Mouse (Mus musculus) embryonic facial prominence, embryonic 14.5 days (tissue): ENCODE results near the gene Atrnl1. TPM values are rescaled to one million over a fixed set of nuclear protein-coding genes. Genes with fewer than 3 reads are reported as not detected.
A peak's percentile ranks its signal among the peaks of the same experiment; 100 is the strongest.

Experiments used
- ATAC-seq: fragments of 200-750 bp; cut with Nextera tagmentation; 2 replicates; pipeline ENCODE4 v1.8.0; 2017; ENCODE audit warnings: low read depth, moderate number of reproducible peaks, moderate TSS enrichment
- DNase-seq: peaks from one replicate; pipeline ENCODE4 v3.0.0-alpha.2; 2015; ENCODE audit warnings: low spot score
- H3K27ac ChIP-seq: fragments of 300-500 bp; sonication (generic); replicated peaks from 2 replicates; pipeline ENCODE4 v1.5.1; 2014; ENCODE audit warnings: low read depth, mild to moderate bottlenecking, low read length, moderate library complexity
- H3K27me3 ChIP-seq: fragments of 300-500 bp; sonication (generic); replicated peaks from 2 replicates; pipeline ENCODE4 v1.6.1; 2014; ENCODE audit warnings: low read length; ENCODE audit not compliant: control insufficient read depth, insufficient read depth
- H3K36me3 ChIP-seq: fragments of 300-500 bp; sonication (generic); 2 replicates; pipeline ENCODE4 v1.6.1; 2014; ENCODE audit warnings: low read length, mixed read lengths; ENCODE audit not compliant: control insufficient read depth, insufficient read depth
- H3K4me1 ChIP-seq: fragments of 300-500 bp; sonication (generic); 2 replicates; pipeline ENCODE4 v1.6.1; 2014; ENCODE audit warnings: antibody characterized with exemption, low read length; ENCODE audit not compliant: control insufficient read depth, insufficient read depth
- H3K4me2 ChIP-seq: fragments of 300-500 bp; sonication (generic); 2 replicates; pipeline ENCODE4 v1.6.1; 2014; ENCODE audit warnings: low read depth, mild to moderate bottlenecking, low read length, moderate library complexity, mixed read lengths
- H3K4me3 ChIP-seq: fragments of 300-500 bp; sonication (generic); 2 replicates; pipeline ENCODE4 v1.5.1; 2014; ENCODE audit warnings: low read depth, mild to moderate bottlenecking, low read length
- H3K9ac ChIP-seq: fragments of 300-500 bp; sonication (generic); 2 replicates; pipeline ENCODE4 v1.6.1; 2014; ENCODE audit warnings: low read depth, mild to moderate bottlenecking, low read length, moderate library complexity, mixed read lengths
- H3K9me3 ChIP-seq: fragments of 300-500 bp; sonication (generic); 2 replicates; pipeline ENCODE4 v1.6.1; 2016; ENCODE audit warnings: low read length; ENCODE audit not compliant: control insufficient read depth
- WGBS: fragments of 180-500 bp; shearing (Covaris S2); extraction: QIAGEN DNeasy Blood & Tissue Kit; methylation state at CpG from one replicate; pipeline ENCODE4 v1.1.7; 2014; 5-methylcytosine and 5-hydroxymethylcytosine counted together
- polyA plus RNA-seq: library from polyadenylated mRNA; unstranded; fragments of >200 nt; fragmentation: Nextera tagmentation; extraction: Ambion mirVana; gene quantifications from 2 replicates; pipeline ENCODE4 v1.2.1, GENCODE M21; 2014

Gene Atrnl1
- polyA plus RNA-seq, 1 experiment from 2014 or later: 7.2 TPM

DNA sequence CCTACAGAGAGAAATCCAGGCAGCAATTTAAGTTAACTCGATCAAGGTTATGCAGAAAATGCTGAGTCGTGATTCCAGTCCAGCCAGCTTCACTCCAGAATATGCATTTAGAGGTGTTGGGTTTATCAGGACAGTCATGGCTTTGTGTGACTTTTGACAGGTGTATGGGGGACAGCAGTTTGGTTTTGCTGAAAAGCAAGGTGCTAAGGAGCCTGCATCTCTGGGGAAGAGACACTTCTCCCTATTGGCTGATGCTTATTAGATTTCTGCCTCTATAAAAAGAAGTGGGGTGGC is 1.3 kb downstream of the Atrnl1 start:
- Histone ChIP-seq H3K9me3 (no peaks in the 10 kb centered on the region), H3K9ac (peak overlapping the region; percentile 92), H3K27ac (no peak overlapping the region), H3K36me3 (no peaks in the 10 kb centered on the region), H3K4me3 (peak overlapping the region; percentile 97), H3K27me3 (no peaks in the 10 kb centered on the region), H3K4me2 (peak overlapping the region; percentile 97), H3K4me1 (0 out of 2 replicates have a peak, but pooled peaks cover 17% of the 10 kb centered on the region)
- DNase-seq (peak; percentile 32), ATAC-seq (no peak)
- 2% methylated on average over 2 of the region's 2 CpGs for WGBS

DNA sequence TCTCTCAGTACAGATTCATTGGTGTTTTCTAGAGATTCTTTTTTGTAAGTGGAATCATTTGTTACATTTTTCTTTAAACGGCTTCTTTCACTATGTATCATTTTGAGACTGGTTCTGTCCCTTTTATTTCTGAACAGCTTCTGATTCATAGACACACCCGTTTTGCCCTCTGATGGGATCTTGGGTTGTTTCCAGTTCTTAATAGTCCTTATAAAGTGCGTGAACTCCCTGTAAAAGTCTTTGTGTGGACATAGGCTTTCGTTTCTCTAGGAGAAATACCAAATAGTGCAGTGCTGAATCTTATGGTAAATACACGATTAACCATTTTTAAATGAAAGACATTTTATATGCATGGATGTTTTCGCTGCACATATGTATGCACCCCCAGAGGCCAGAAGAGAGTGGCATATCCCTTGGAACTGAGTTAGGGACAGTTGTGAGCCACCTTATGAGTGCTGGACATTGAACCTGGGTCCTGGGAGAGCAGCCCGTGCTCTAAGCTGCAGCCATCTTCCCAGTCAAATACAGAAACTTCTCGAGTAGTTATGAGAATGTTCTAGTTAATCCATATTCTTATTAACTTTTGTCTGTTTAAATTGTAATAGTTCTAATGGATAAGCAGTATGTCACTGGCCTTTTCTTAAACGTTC is 5.3 kb downstream of the Atrnl1 start:
- H3K9ac ChIP-seq: no peak overlapping the region
- DNase-seq: no peak
- no peaks in the 10 kb centered on the region for H3K27me3 ChIP-seq
- WGBS: 76% methylated on average over 9 of the region's 9 CpGs
- H3K4me1 ChIP-seq: 0 out of 2 replicates have a peak, but pooled peaks cover 5% of the 10 kb centered on the region
- H3K27ac ChIP-seq: no peak overlapping the region
- H3K9me3 ChIP-seq: no peaks in the 10 kb centered on the region
- H3K36me3 ChIP-seq: no peaks in the 10 kb centered on the region
- no peak overlapping the region for H3K4me3 ChIP-seq
- no peak overlapping the region for H3K4me2 ChIP-seq
- ATAC-seq: no peak

DNA sequence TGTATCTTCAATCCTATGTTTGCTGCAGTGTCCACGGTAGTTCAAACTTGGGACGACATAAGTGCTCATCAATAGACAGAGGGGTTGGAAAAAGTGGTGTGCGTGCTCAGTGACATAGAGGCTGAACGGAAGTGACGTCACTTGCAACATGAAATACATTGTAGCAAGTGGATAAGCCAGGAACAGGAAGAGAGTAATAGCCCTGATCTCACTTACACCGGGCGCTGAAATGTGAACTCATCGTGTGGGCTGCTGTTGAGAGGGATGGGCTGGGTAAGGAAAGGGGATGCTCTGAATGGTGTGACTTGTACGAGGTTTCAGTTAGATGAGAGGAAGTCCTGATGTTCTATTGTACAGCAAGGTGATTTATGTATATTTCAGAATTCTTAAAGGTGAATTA is 8.3 kb downstream of the Atrnl1 start:
- Histone ChIP-seq H3K4me2 (no peak overlapping the region), H3K27me3 (no peaks in the 10 kb centered on the region), H3K9ac (no peak overlapping the region), H3K4me3 (no peak overlapping the region), H3K9me3 (no peaks in the 10 kb centered on the region), H3K4me1 (no peaks in the 10 kb centered on the region), H3K36me3 (no peaks in the 10 kb centered on the region), H3K27ac (no peak overlapping the region)
- DNase-seq (no peak), ATAC-seq (no peak)
- 75% methylated on average over 9 of the region's 9 CpGs for WGBS

DNA sequence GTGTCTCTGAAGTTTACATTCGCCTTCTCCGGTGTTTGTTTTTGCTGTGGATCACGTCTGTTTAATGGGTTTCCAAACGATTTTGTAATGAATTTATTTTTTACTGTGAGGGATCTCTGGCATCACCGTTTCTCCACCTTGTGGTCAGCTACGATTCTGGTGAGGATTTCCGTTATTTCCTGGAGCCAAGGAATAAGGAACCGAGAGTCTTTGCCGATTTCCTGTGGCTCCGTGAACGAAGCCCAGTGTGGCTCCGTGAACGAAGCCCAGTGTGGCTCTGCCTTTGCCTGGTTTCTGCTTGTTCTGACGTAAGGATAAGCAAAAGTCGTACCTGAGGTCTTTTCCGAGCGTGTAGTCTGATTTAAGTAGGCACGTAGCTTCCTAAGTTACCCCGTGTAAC is 11.0 kb downstream of the Atrnl1 start:
- no peaks in the 10 kb centered on the region for H3K4me1 ChIP-seq
- H3K4me3 ChIP-seq: no peak overlapping the region
- H3K4me2 ChIP-seq: no peak overlapping the region
- H3K27me3 ChIP-seq: no peaks in the 10 kb centered on the region
- no peak for ATAC-seq
- WGBS: 85% methylated on average over 19 of the region's 19 CpGs
- DNase-seq: no peak
- no peaks in the 10 kb centered on the region for H3K9me3 ChIP-seq
- H3K9ac ChIP-seq: no peak overlapping the region
- H3K27ac ChIP-seq: no peak overlapping the region
- H3K36me3 ChIP-seq: 0 out of 2 replicates have a peak, but pooled peaks cover 4% of the 10 kb centered on the region

DNA sequence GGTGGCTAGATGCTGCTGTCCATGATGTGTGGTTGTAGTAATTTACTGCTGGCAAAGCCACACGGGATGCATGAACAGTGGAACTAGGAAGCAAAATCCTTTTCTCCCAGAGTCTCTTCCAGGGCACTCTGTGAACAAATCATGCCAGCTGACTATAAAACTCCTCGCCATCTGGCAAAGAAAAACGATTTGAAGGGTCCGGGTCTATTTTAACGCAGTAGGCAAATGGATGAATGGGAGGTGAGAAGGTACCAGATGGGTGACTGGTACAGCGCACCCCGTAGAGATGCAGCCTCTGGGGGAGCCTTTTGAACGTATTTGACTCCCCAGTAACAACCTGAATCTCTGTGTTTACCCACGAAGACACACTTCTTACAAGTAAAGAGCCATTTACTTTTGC is 14.9 kb downstream of the Atrnl1 start:
- DNase-seq: no peak
- ATAC-seq: no peak
- H3K36me3 ChIP-seq: 0 out of 2 replicates have a peak, but pooled peaks cover 4% of the 10 kb centered on the region
- H3K27ac ChIP-seq: no peak overlapping the region
- WGBS: 91% methylated on average over 9 of the region's 9 CpGs
- no peaks in the 10 kb centered on the region for H3K9me3 ChIP-seq
- no peaks in the 10 kb centered on the region for H3K4me1 ChIP-seq
- H3K4me2 ChIP-seq: no peak overlapping the region
- no peaks in the 10 kb centered on the region for H3K27me3 ChIP-seq
- H3K9ac ChIP-seq: no peak overlapping the region
- no peak overlapping the region for H3K4me3 ChIP-seq

DNA sequence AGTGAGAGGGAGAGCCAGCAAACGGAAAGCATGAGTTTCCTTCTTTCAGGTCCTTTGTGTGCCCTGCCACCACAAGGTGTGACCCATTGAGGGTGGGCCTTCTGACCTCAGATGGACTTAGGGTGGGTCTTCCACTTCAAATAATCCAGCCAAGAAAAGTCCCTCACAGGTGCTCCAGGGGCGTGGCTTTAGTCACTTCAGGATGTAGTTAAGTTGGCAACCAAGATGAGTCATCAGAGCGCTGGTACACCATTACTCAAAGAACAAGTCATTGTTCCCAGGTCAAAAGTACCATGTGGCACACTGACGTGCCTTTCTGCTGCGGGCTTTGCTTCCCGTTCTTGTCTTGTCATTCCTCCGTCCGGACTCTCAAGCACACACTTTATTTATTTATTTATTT is 16.4 kb downstream of the Atrnl1 start:
- WGBS: 89% methylated on average over 8 of the region's 8 CpGs
- no peak for ATAC-seq

DNA sequence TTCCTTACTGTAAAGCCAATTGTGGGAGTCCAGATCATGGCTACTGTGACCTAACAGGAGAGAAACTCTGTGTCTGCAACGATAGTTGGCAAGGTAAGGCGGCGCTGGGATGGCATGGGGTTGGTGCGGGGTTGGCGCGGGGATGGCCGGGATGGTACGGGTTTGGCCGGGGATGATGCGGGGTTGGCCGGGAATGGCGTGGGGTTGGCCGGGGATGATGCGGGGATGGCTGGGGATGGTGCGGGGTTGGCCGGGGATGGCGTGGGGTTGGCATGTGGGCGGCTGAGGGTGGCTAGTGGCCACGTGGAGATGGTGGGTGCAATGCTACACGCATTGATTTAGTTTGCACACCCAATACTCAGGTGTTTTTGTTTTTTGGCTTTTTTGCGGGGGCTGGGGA is 31.7 kb downstream of the Atrnl1 start:
- 94% methylated on average over 21 of the region's 21 CpGs for WGBS
- H3K4me2 ChIP-seq: no peak overlapping the region
- no peaks in the 10 kb centered on the region for H3K9me3 ChIP-seq
- no peak for DNase-seq
- H3K4me3 ChIP-seq: no peak overlapping the region
- H3K4me1 ChIP-seq: no peaks in the 10 kb centered on the region
- H3K27me3 ChIP-seq: no peaks in the 10 kb centered on the region
- H3K9ac ChIP-seq: no peak overlapping the region
- ATAC-seq: no peak
- H3K36me3 ChIP-seq: peaks cover 15% of the 10 kb centered on the region; the same call in 1 of the 2 replicates
- no peak overlapping the region for H3K27ac ChIP-seq

More for the DNA sequence above, 16.4 kb downstream of the Atrnl1 start:
- no peak for DNase-seq
- Histone ChIP-seq H3K4me2 (no peak overlapping the region), H3K9ac (no peak overlapping the region), H3K36me3 (0 out of 2 replicates have a peak, but pooled peaks cover 4% of the 10 kb centered on the region), H3K27me3 (no peaks in the 10 kb centered on the region), H3K9me3 (no peaks in the 10 kb centered on the region), H3K4me1 (no peaks in the 10 kb centered on the region), H3K4me3 (no peak overlapping the region), H3K27ac (no peak overlapping the region)

DNA sequence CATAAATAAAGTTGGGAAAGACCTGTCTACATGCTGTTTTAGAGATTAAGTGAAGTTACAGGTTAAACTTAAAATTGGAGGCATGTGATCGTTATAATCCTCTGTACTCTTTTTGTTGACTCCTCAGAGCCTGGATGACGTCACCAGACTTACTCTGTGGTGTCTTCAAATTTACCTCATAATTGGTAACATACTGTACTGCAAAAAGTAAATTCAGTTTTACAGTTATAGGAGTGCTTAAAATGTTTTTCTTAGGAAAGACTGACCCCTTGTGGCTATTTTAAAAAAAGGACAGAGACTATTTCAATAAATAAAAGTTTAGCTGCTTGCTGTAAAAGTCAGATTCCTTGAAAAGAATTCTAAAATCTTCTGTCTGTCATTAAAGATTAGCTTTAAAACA is 32.1 kb downstream of the Atrnl1 start:
- Histone ChIP-seq H3K4me1 (no peaks in the 10 kb centered on the region), H3K4me2 (no peak overlapping the region), H3K4me3 (no peak overlapping the region), H3K9me3 (no peaks in the 10 kb centered on the region), H3K27ac (no peak overlapping the region), H3K36me3 (peaks cover 15% of the 10 kb centered on the region; the same call in 1 of the 2 replicates), H3K27me3 (no peaks in the 10 kb centered on the region), H3K9ac (no peak overlapping the region)
- WGBS: 31% methylated on average over 2 of the region's 2 CpGs
- DNase-seq: peak; percentile 79
- 0 out of 2 replicates have a peak, but pooled peaks have one; percentile 53 for ATAC-seq
